Mouse (Mus musculus) megakaryocyte, embryonic 14.5 days (primary cell): ENCODE data around the gene Ikzf1.

Experiments
- FLI1 ChIP-seq: IDR thresholded peaks from 2 replicates; pipeline ENCODE4 v1.6.1; 2012; ENCODE audit warnings: low read length, inconsistent platforms, mixed read lengths
- GATA1 ChIP-seq: IDR thresholded peaks from 3 replicates; pipeline ENCODE4 v1.6.1; 2012; ENCODE audit warnings: mixed read lengths, low read length, inconsistent platforms, borderline replicate concordance

- TF ChIP-seq FLI1 (no peak), GATA1 (no peak)
Measured at GRCm38 (mm10) chr11:11777246-11777645, 92.4 kb downstream of the Ikzf1 start.
